Mouse (Mus musculus): ENCODE results near the gene Evl. TPM values are rescaled to one million over a fixed set of nuclear protein-coding genes. Genes with fewer than 3 reads are reported as not detected.
"Not testable (repeated sequence)": the region's sequence is repeated elsewhere in the genome, so short reads cannot be mapped to it uniquely, and the experiment has no call there.

The Evl gene
- polyA plus RNA-seq, 1 experiment from 2014 or later, result 48.3 TPM

GRCm38 (mm10) chr12:108701221-108701620 is 146.7 kb downstream of the Evl start:
- no peak overlapping the region for H3K9ac ChIP-seq

GRCm38 (mm10) chr12:108702185-108702584 is 147.7 kb downstream of the Evl start, which contains the start of gene Degs2:
TSS of gene Degs2 (minus strand) at chr12:108702315.
- H3K27me3 ChIP-seq (replicated peaks), result peaks cover 20% of the 10 kb centered on the region
- 2% methylated on average over 32 of the region's 32 CpGs for WGBS
- peak within 1 kb of the TSS; percentile 56 for H3K4me2 ChIP-seq
- H3K27ac ChIP-seq, result peak within 1 kb of the TSS; percentile 21
- peak within 1 kb of the TSS; percentile 36 for H3K4me3 ChIP-seq (replicated peaks)
- peak; percentile 81 for ATAC-seq (ENCODE audit: insufficient read depth, low FRiP score, low read depth)
- no peaks in the 10 kb centered on the region for H3K9me3 ChIP-seq
- 0 out of 2 replicates have a peak within 1 kb of the TSS, but pooled peaks have one; percentile 2 for H3K9ac ChIP-seq
- H3K4me1 ChIP-seq, result peaks cover 12% of the 10 kb centered on the region; the same call in 1 of the 2 replicates
- no peaks in the 10 kb centered on the region for H3K36me3 ChIP-seq

More at GRCm38 (mm10) chr12:108701221-108701620, 146.7 kb downstream of the Evl start:
- Histone ChIP-seq H3K4me3 (replicated peaks) (peak overlapping the region; percentile 36; the same call in 1 of the 2 replicates), H3K27ac (no peak overlapping the region), H3K36me3 (no peaks in the 10 kb centered on the region), H3K4me1 (peaks cover 12% of the 10 kb centered on the region; the same call in 1 of the 2 replicates), H3K4me2 (peak overlapping the region; percentile 56; the same call in 1 of the 2 replicates), H3K27me3 (replicated peaks) (peaks cover 20% of the 10 kb centered on the region), H3K9me3 (no peaks in the 10 kb centered on the region)
- 44% methylated on average over 2 of the region's 2 CpGs for WGBS
- ATAC-seq (ENCODE audit: insufficient read depth, low FRiP score, low read depth), result no peak

GRCm38 (mm10) chr12:108705486-108705885 is 151.0 kb downstream of the Evl start:
- peaks cover 14% of the 10 kb centered on the region for H3K4me1 ChIP-seq
- H3K9ac ChIP-seq, result no peak overlapping the region
- H3K27me3 ChIP-seq (replicated peaks), result peaks cover 20% of the 10 kb centered on the region
- H3K4me2 ChIP-seq, result no peak overlapping the region
- ATAC-seq (ENCODE audit: insufficient read depth, low FRiP score, low read depth), result no peak
- 77% methylated on average over 6 of the region's 6 CpGs for WGBS
- H3K27ac ChIP-seq, result no peak overlapping the region
- no peaks in the 10 kb centered on the region for H3K9me3 ChIP-seq
- H3K4me3 ChIP-seq (replicated peaks), result no peak overlapping the region
- no peaks in the 10 kb centered on the region for H3K36me3 ChIP-seq

- no peak for ATAC-seq (ENCODE audit: insufficient read depth, low FRiP score, low read depth)
- Histone ChIP-seq H3K4me2 (no peak overlapping the region), H3K4me1 (peaks cover 14% of the 10 kb centered on the region), H3K9ac (no peak overlapping the region), H3K27ac (no peak overlapping the region), H3K27me3 (replicated peaks) (peaks cover 16% of the 10 kb centered on the region), H3K9me3 (no peaks in the 10 kb centered on the region), H3K36me3 (no peaks in the 10 kb centered on the region), H3K4me3 (replicated peaks) (no peak overlapping the region)
- 42% methylated on average over 7 of the region's 7 CpGs for WGBS
These were observed 151.6 kb downstream of the Evl start for GRCm38 (mm10) chr12:108706129-108706528.

- Histone ChIP-seq H3K4me1 (peaks cover 6% of the 10 kb centered on the region; the same call in 1 of the 2 replicates), H3K9me3 (no peaks in the 10 kb centered on the region), H3K27me3 (replicated peaks) (no peaks in the 10 kb centered on the region), H3K9ac (no peak overlapping the region), H3K4me2 (no peak overlapping the region), H3K4me3 (replicated peaks) (no peak overlapping the region), H3K27ac (0 out of 2 replicates have a peak overlapping the region, but pooled peaks have one; percentile 51), H3K36me3 (no peaks in the 10 kb centered on the region)
- WGBS, result 74% methylated on average over 6 of the region's 6 CpGs
- ATAC-seq (ENCODE audit: insufficient read depth, low FRiP score, low read depth), result no peak
These were observed 154.9 kb downstream of the Evl start for GRCm38 (mm10) chr12:108709386-108709785.

GRCm38 (mm10) chr12:108709964-108710765 is 155.6 kb downstream of the Evl start:
- Histone ChIP-seq H3K27me3 (replicated peaks) (no peaks in the 10 kb centered on the region), H3K4me2 (0 out of 2 replicates have a peak overlapping the region, but pooled peaks have one; percentile 25), H3K4me1 (peaks cover 6% of the 10 kb centered on the region; the same call in 1 of the 2 replicates), H3K27ac (peak overlapping the region; percentile 51; the same call in 1 of the 2 replicates), H3K36me3 (no peaks in the 10 kb centered on the region), H3K9ac (no peak overlapping the region), H3K4me3 (replicated peaks) (no peak overlapping the region), H3K9me3 (no peaks in the 10 kb centered on the region)
- WGBS, result 72% methylated on average over 6 of the region's 6 CpGs
- ATAC-seq (ENCODE audit: insufficient read depth, low FRiP score, low read depth), result no peak

- Histone ChIP-seq H3K4me2 (0 out of 2 replicates have a peak overlapping the region, but pooled peaks have one; percentile 25), H3K4me3 (replicated peaks) (no peak overlapping the region; the same call in 1 of the 2 replicates), H3K9me3 (no peaks in the 10 kb centered on the region), H3K27ac (peak overlapping the region; percentile 69), H3K36me3 (no peaks in the 10 kb centered on the region), H3K4me1 (peaks cover 6% of the 10 kb centered on the region; the same call in 1 of the 2 replicates), H3K9ac (no peak overlapping the region), H3K27me3 (replicated peaks) (no peaks in the 10 kb centered on the region)
- ATAC-seq (ENCODE audit: insufficient read depth, low FRiP score, low read depth), result peak; percentile 89
- WGBS, result 62% methylated on average over 9 of the region's 9 CpGs
These were observed 156.5 kb downstream of the Evl start for GRCm38 (mm10) chr12:108710861-108711615.

GRCm38 (mm10) chr12:108712481-108712880 is 158.0 kb downstream of the Evl start:
- 76% methylated on average over 4 of the region's 4 CpGs for whole genome bisulfite sequencing
- no peak overlapping the region for H3K27ac ChIP-seq
- H3K36me3 ChIP-seq, result no peaks in the 10 kb centered on the region
- no peak overlapping the region for H3K9ac ChIP-seq
- H3K9me3 ChIP-seq, result no peaks in the 10 kb centered on the region
- H3K4me3 ChIP-seq (replicated peaks), result no peak overlapping the region
- H3K4me2 ChIP-seq, result no peak overlapping the region
- H3K27me3 ChIP-seq (replicated peaks), result no peaks in the 10 kb centered on the region
- no peak for ATAC-seq (ENCODE audit: insufficient read depth, low FRiP score, low read depth)
- peaks cover 6% of the 10 kb centered on the region; the same call in 1 of the 2 replicates for H3K4me1 ChIP-seq

- ATAC-seq (ENCODE audit: insufficient read depth, low FRiP score, low read depth); H3K27me3 ChIP-seq (replicated peaks): not testable (repeated sequence)
- WGBS, result 93% methylated on average over 14 of the region's 14 CpGs
These were observed 159.5 kb downstream of the Evl start for GRCm38 (mm10) chr12:108713972-108714371.

GRCm38 (mm10) chr12:108715854-108716253 is 161.3 kb downstream of the Evl start:
- no peak for ATAC-seq (ENCODE audit: insufficient read depth, low FRiP score, low read depth)
- Histone ChIP-seq H3K27ac (no peak overlapping the region), H3K4me2 (no peak overlapping the region)

More at GRCm38 (mm10) chr12:108713972-108714371, 159.5 kb downstream of the Evl start:
- H3K36me3 ChIP-seq; H3K27ac ChIP-seq; H3K4me2 ChIP-seq; H3K4me1 ChIP-seq; H3K9ac ChIP-seq; H3K4me3 ChIP-seq (replicated peaks); H3K9me3 ChIP-seq: not testable (repeated sequence)

GRCm38 (mm10) chr12:108718485-108718884 is 164.0 kb downstream of the Evl start:
- Histone ChIP-seq H3K27me3 (replicated peaks) (no peaks in the 10 kb centered on the region), H3K9me3 (no peaks in the 10 kb centered on the region), H3K4me1 (no peaks in the 10 kb centered on the region), H3K36me3 (no peaks in the 10 kb centered on the region), H3K27ac (no peak overlapping the region), H3K4me2 (no peak overlapping the region), H3K9ac (no peak overlapping the region), H3K4me3 (replicated peaks) (no peak overlapping the region)
- no peak for ATAC-seq (ENCODE audit: insufficient read depth, low FRiP score, low read depth)
- 77% methylated on average over 3 of the region's 3 CpGs for WGBS

More at GRCm38 (mm10) chr12:108715854-108716253, 161.3 kb downstream of the Evl start:
- H3K36me3 ChIP-seq, result no peaks in the 10 kb centered on the region
- H3K27me3 ChIP-seq (replicated peaks), result no peaks in the 10 kb centered on the region
- H3K9me3 ChIP-seq, result no peaks in the 10 kb centered on the region
- H3K4me1 ChIP-seq, result peaks cover 3% of the 10 kb centered on the region; the same call in 1 of the 2 replicates
- no peak overlapping the region for H3K4me3 ChIP-seq (replicated peaks)
- WGBS, result 83% methylated on average over 5 of the region's 5 CpGs
- no peak overlapping the region for H3K9ac ChIP-seq
